ENCODE assay signal across 13 mouse cellular contexts in genomic region chr11:44633001-44633693, GRCm38 (mm10).
"Had no signal": no experiment of that assay in that cellular context is flagged by ENCODE, and none has a peak within 500 bp of the region (broad histone marks: within the 10 kb centered on the region; RNA-seq: fewer than 3 reads in every experiment).

No protein-coding gene starts in this region.

- H3K9me3 ChIP-seq: intestine, embryonic 15.5 days; kidney, embryonic 15.5 days; limb, embryonic 15.5 days; liver, embryonic 12.5 days; midbrain, embryonic 13.5 days; neural tube, embryonic 12.5 days; stomach, embryonic 15.5 days had no signal

- H3K4me1 ChIP-seq: intestine, embryonic 15.5 days; liver, embryonic 12.5 days; stomach, embryonic 15.5 days had no signal

- H3K9ac ChIP-seq: intestine, embryonic 15.5 days; kidney, embryonic 15.5 days; limb, embryonic 15.5 days; liver, embryonic 12.5 days; midbrain, embryonic 13.5 days; neural tube, embryonic 12.5 days; stomach, embryonic 15.5 days had no signal

- H3K27ac ChIP-seq: intestine, embryonic 15.5 days; kidney, embryonic 15.5 days; limb, embryonic 15.5 days; liver, embryonic 12.5 days; midbrain, embryonic 13.5 days; neural tube, embryonic 12.5 days; stomach, embryonic 15.5 days had no signal

- H3K36me3 ChIP-seq: intestine, embryonic 15.5 days; kidney, embryonic 15.5 days; liver, embryonic 12.5 days; midbrain, embryonic 13.5 days; stomach, embryonic 15.5 days had no signal

- DNase-seq: kidney, adult 2 months; kidney, postnatal 14 days; right cerebral cortex, postnatal 4 days; thymus, adult 2 months; thymus, postnatal 25 days had no signal

- H3K27me3 ChIP-seq: intestine, embryonic 15.5 days; kidney, embryonic 15.5 days; limb, embryonic 15.5 days; midbrain, embryonic 13.5 days; neural tube, embryonic 12.5 days; stomach, embryonic 15.5 days had no signal

- H3K4me2 ChIP-seq: intestine, embryonic 15.5 days; kidney, embryonic 15.5 days; limb, embryonic 15.5 days; liver, embryonic 12.5 days; midbrain, embryonic 13.5 days; neural tube, embryonic 12.5 days; stomach, embryonic 15.5 days had no signal

- H3K4me3 ChIP-seq: intestine, embryonic 15.5 days; kidney, embryonic 15.5 days; limb, embryonic 15.5 days; liver, embryonic 12.5 days; midbrain, embryonic 13.5 days; myocyte; neural tube, embryonic 12.5 days; stomach, embryonic 15.5 days had no signal
